Comparison of ENCODE assay signal across 8 mouse cellular contexts in the genomic region with DNA sequence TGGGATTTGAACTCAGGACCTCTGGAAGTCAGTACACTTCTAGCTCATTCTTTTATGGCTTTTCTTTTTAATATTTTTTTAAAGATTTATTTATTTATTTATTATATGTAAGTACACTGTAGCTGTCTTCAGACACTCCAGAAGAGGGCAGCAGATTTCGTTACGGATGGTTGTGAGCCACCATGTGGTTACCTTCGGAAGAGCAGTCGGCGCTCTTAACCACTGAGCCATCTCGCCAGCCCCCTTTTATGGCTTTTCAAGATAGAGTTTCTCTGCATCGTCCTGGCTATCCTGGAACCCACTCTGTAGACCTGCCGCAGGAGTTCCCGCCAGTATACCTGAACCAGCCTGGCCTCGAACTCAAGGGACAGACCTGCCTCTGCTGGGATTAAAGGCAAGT. TPM values are rescaled to one million over a fixed set of nuclear protein-coding genes. Genes with fewer than 3 reads are reported as not detected.
A peak's percentile ranks its signal among the peaks of the same experiment; 100 is the strongest.
DNase-seq lines count a peak whose midpoint lies in the region; ATAC-seq and TF ChIP-seq lines count a peak whose summit lies in the region.
"Not testable (repeated sequence)": the region's sequence is repeated elsewhere in the genome, so short reads cannot be mapped to it uniquely, and the experiment has no call there.

No protein-coding gene starts in this region.

- H3K27ac ChIP-seq in hindbrain, embryonic 16.5 days (ENCODE audit: low read depth, low read length); limb, embryonic 10.5 days; lung, postnatal 0 days (ENCODE audit: low read length): not testable (repeated sequence)

- ATAC-seq in erythroid progenitor cell, adult 5-6 weeks (replicated peaks; ENCODE audit: low FRiP score, poor library complexity, severe bottlenecking) = peak; percentile 61; the same call in 1 of the 2 replicates
- not testable (repeated sequence) for ATAC-seq in hindbrain, embryonic 16.5 days; lung, postnatal 0 days

- not testable (repeated sequence) for H3K9ac ChIP-seq in hindbrain, embryonic 16.5 days (ENCODE audit: low read depth, low read length); lung, postnatal 0 days (replicated peaks; ENCODE audit: low read depth)

- H3K9me3 ChIP-seq in hindbrain, embryonic 16.5 days (ENCODE audit: control insufficient read depth, low read length); limb, embryonic 10.5 days (replicated peaks); lung, postnatal 0 days (ENCODE audit: low read length): not testable (repeated sequence)

- not testable (repeated sequence) for H3K4me1 ChIP-seq in hindbrain, embryonic 16.5 days (ENCODE audit: control insufficient read depth, insufficient read depth, low read depth, low read length); limb, embryonic 10.5 days; lung, postnatal 0 days (ENCODE audit: insufficient read depth, low read depth, low read length)

- peak; percentile 47 for TF ChIP-seq CTCF in lung, postnatal 0 days (IDR thresholded peaks at IDR 0.05)

- peak; percentile 74 for DNase-seq in CD4-positive, CD25-positive, alpha-beta regulatory T cell, adult 2 months (ENCODE audit: low read depth, low spot score)
- peak; percentile 63 for DNase-seq in ZHBTc4 (ENCODE audit: low read depth, low spot score)
- not testable (repeated sequence) for DNase-seq in limb, embryonic 10.5 days (ENCODE audit: low spot score); lung, postnatal 0 days (ENCODE audit: low spot score)
- peak; percentile 15 to 47 for DNase-seq in natural killer cell, adult 2 months (ENCODE audit: low spot score in 2 of 2)
- DNase-seq in thymus, postnatal 36 days = peak; percentile 17 to 28

- not testable (repeated sequence) for H3K4me3 ChIP-seq in hindbrain, embryonic 16.5 days (ENCODE audit: low read length); lung, postnatal 0 days (ENCODE audit: low read depth, low read length)
- peak overlapping the region; percentile 63; the same call in 1 of the 2 replicates for H3K4me3 ChIP-seq in limb, embryonic 10.5 days

- not testable (repeated sequence) for H3K27me3 ChIP-seq in hindbrain, embryonic 16.5 days (replicated peaks; ENCODE audit: control insufficient read depth, insufficient read depth, low read length); lung, postnatal 0 days (replicated peaks; ENCODE audit: insufficient read depth, low read length)
- peaks cover 17% of the 10 kb centered on the region for H3K27me3 ChIP-seq in limb, embryonic 10.5 days (ENCODE audit: low read depth, poor library complexity, severe bottlenecking)

- not testable (repeated sequence) for H3K36me3 ChIP-seq in hindbrain, embryonic 16.5 days (ENCODE audit: control insufficient read depth, insufficient read depth, low read length); lung, postnatal 0 days (ENCODE audit: insufficient read depth, low read length)
- H3K36me3 ChIP-seq in limb, embryonic 10.5 days = peaks cover 23% of the 10 kb centered on the region

- TF ChIP-seq EP300 in lung, postnatal 0 days (IDR thresholded peaks at IDR 0.05) = not testable (repeated sequence)

- H3K4me2 ChIP-seq in hindbrain, embryonic 16.5 days (ENCODE audit: low read length) = 0 out of 2 replicates have a peak overlapping the region, but pooled peaks have one; percentile 62
- not testable (repeated sequence) for H3K4me2 ChIP-seq in lung, postnatal 0 days (replicated peaks; ENCODE audit: low read depth, low read length)

- WGBS in hindbrain, embryonic 16.5 days = 94% methylated on average over 10 of the region's 10 CpGs
- WGBS in limb, embryonic 10.5 days = 81% methylated on average over 10 of the region's 10 CpGs
- 89% methylated on average over 10 of the region's 10 CpGs for WGBS in lung, postnatal 0 days

RNA-seq across cellular contexts. Expression of gene Timm8a1, which starts 1.9 kb away (rescaled TPM):
- 13.8 and 15.9 TPM in 2 replicates for total RNA-seq in erythroid progenitor cell, adult 5-6 weeks (2015; ENCODE audit: low replicate concordance)
- total RNA-seq in erythroid progenitor cell, adult 5-6 weeks (2017; ENCODE audit: low replicate concordance) = 6.4 and 12.6 TPM in 2 replicates
- polyA plus RNA-seq in hindbrain, embryonic 16.5 days (2015; fragmentation: Nextera tagmentation; extraction: Ambion mirVana) = 48.0 and 53.0 TPM in 2 replicates
- polyA plus RNA-seq in limb, embryonic 10.5 days (2016; fragmentation: Nextera tagmentation; extraction: Ambion mirVana) = 90.7 and 117 TPM in 2 replicates
- polyA plus RNA-seq in lung, postnatal 0 days (2015; fragmentation: Nextera tagmentation; extraction: Ambion mirVana) = 24.7 and 24.9 TPM in 2 replicates

RNA-seq across cellular contexts. Expression of gene Btk, which starts 43.6 kb away (rescaled TPM):
- 18.0 and 23.4 TPM in 2 replicates for total RNA-seq in erythroid progenitor cell, adult 5-6 weeks (2015; ENCODE audit: low replicate concordance)
- total RNA-seq in erythroid progenitor cell, adult 5-6 weeks (2017; ENCODE audit: low replicate concordance) = 8.9 and 12.6 TPM in 2 replicates
- 0.48 and 0.51 TPM in 2 replicates for polyA plus RNA-seq in hindbrain, embryonic 16.5 days (2015; fragmentation: Nextera tagmentation; extraction: Ambion mirVana)
- polyA plus RNA-seq in limb, embryonic 10.5 days (2016; fragmentation: Nextera tagmentation; extraction: Ambion mirVana) = 0.50 and 0.70 TPM in 2 replicates
- polyA plus RNA-seq in lung, postnatal 0 days (2015; fragmentation: Nextera tagmentation; extraction: Ambion mirVana) = 2.2 and 2.7 TPM in 2 replicates

RNA-seq across cellular contexts. Expression of gene Rpl36a, which starts 45.7 kb away (rescaled TPM):
- 511 and 528 TPM in 2 replicates for total RNA-seq in erythroid progenitor cell, adult 5-6 weeks (2015; ENCODE audit: low replicate concordance)
- 549 and 1,031 TPM in 2 replicates for total RNA-seq in erythroid progenitor cell, adult 5-6 weeks (2017; ENCODE audit: low replicate concordance)
- polyA plus RNA-seq in hindbrain, embryonic 16.5 days (2015; fragmentation: Nextera tagmentation; extraction: Ambion mirVana) = 142 and 149 TPM in 2 replicates
- polyA plus RNA-seq in limb, embryonic 10.5 days (2016; fragmentation: Nextera tagmentation; extraction: Ambion mirVana) = 332 and 430 TPM in 2 replicates
- polyA plus RNA-seq in lung, postnatal 0 days (2015; fragmentation: Nextera tagmentation; extraction: Ambion mirVana) = 278 and 304 TPM in 2 replicates
